Mouse (Mus musculus): Measurements from ENCODE around the gene Prps1l3. TPM values are rescaled to one million over a fixed set of nuclear protein-coding genes. Genes with fewer than 3 reads are reported as not detected.

Prps1l3 gene
- polyA plus RNA-seq (2015; fragmentation: Nextera tagmentation; extraction: Ambion mirVana) = 32.6 and 33.0 TPM in 2 replicates

GRCm38 (mm10) chr12:57230192-57230706, at the start of gene Prps1l3, which contains the start of gene Mipol1:
TSS of gene Prps1l3 (plus strand) at chr12:57230412.
TSS of gene Mipol1 (plus strand) at chr12:57230427.
- Histone ChIP-seq H3K4me2 (ENCODE audit: low read depth, low read length) (peak within 1 kb of the TSS; percentile 86), H3K9me3 (replicated peaks; ENCODE audit: control insufficient read depth, low read length) (no peaks in the 10 kb centered on the region), H3K4me1 (ENCODE audit: control insufficient read depth, low read depth, low read length) (peaks cover 15% of the 10 kb centered on the region), H3K9ac (ENCODE audit: low read depth, low read length) (peak within 1 kb of the TSS; percentile 93), H3K27ac (ENCODE audit: low read length) (peak within 1 kb of the TSS; percentile 93), H3K36me3 (ENCODE audit: control insufficient read depth, insufficient read depth) (no peaks in the 10 kb centered on the region; the same call in 1 of the 2 replicates), H3K4me3 (ENCODE audit: low read depth, low read length) (peak within 1 kb of the TSS; percentile 89), H3K27me3 (ENCODE audit: control insufficient read depth, insufficient read depth, low read depth, low read length) (no peaks in the 10 kb centered on the region)
- ATAC-seq (ENCODE audit: low read depth) = peak; percentile 96
- 0% methylated on average over 57 of the region's 58 CpGs for WGBS (ENCODE audit: insufficient replicate concordance)

GRCm38 (mm10) chr12:57184401-57185147, 45.6 kb upstream of the Prps1l3 start:
- peak overlapping the region; percentile 40 for H3K4me2 ChIP-seq (ENCODE audit: low read depth, low read length)
- no peak overlapping the region for H3K4me3 ChIP-seq (ENCODE audit: low read depth, low read length)
- no peaks in the 10 kb centered on the region for H3K9me3 ChIP-seq (replicated peaks; ENCODE audit: control insufficient read depth, low read length)
- H3K36me3 ChIP-seq (ENCODE audit: control insufficient read depth, insufficient read depth) = no peaks in the 10 kb centered on the region
- H3K27me3 ChIP-seq (ENCODE audit: control insufficient read depth, insufficient read depth, low read depth, low read length) = no peaks in the 10 kb centered on the region
- H3K9ac ChIP-seq (ENCODE audit: low read depth, low read length) = no peak overlapping the region
- peak; percentile 82 for ATAC-seq (ENCODE audit: low read depth)
- H3K27ac ChIP-seq (ENCODE audit: low read length) = no peak overlapping the region; the same call in 1 of the 2 replicates
- H3K4me1 ChIP-seq (ENCODE audit: control insufficient read depth, low read depth, low read length) = peaks cover 25% of the 10 kb centered on the region
- WGBS (ENCODE audit: insufficient replicate concordance) = 26% methylated on average over 2 of the region's 2 CpGs

GRCm38 (mm10) chr12:57185475-57185874, 44.7 kb upstream of the Prps1l3 start:
- H3K4me1 ChIP-seq (ENCODE audit: control insufficient read depth, low read depth, low read length) = peaks cover 19% of the 10 kb centered on the region
- peak; percentile 55 for ATAC-seq (ENCODE audit: low read depth)
- H3K4me3 ChIP-seq (ENCODE audit: low read depth, low read length) = no peak overlapping the region
- no peak overlapping the region for H3K4me2 ChIP-seq (ENCODE audit: low read depth, low read length)
- WGBS (ENCODE audit: insufficient replicate concordance) = 0% methylated on average over 1 of the region's 1 CpGs
- no peaks in the 10 kb centered on the region for H3K36me3 ChIP-seq (ENCODE audit: control insufficient read depth, insufficient read depth)
- H3K27me3 ChIP-seq (ENCODE audit: control insufficient read depth, insufficient read depth, low read depth, low read length) = no peaks in the 10 kb centered on the region
- no peaks in the 10 kb centered on the region for H3K9me3 ChIP-seq (replicated peaks; ENCODE audit: control insufficient read depth, low read length)
- H3K27ac ChIP-seq (ENCODE audit: low read length) = no peak overlapping the region
- no peak overlapping the region for H3K9ac ChIP-seq (ENCODE audit: low read depth, low read length)

- ATAC-seq (ENCODE audit: low read depth) = peak; percentile 83
- peaks cover 19% of the 10 kb centered on the region for H3K4me1 ChIP-seq (ENCODE audit: control insufficient read depth, low read depth, low read length)
- H3K36me3 ChIP-seq (ENCODE audit: control insufficient read depth, insufficient read depth) = no peaks in the 10 kb centered on the region
- 14% methylated on average over 2 of the region's 2 CpGs for WGBS (ENCODE audit: insufficient replicate concordance)
- no peaks in the 10 kb centered on the region for H3K9me3 ChIP-seq (replicated peaks; ENCODE audit: control insufficient read depth, low read length)
- H3K9ac ChIP-seq (ENCODE audit: low read depth, low read length) = no peak overlapping the region
- H3K27ac ChIP-seq (ENCODE audit: low read length) = peak overlapping the region; percentile 58
- H3K4me3 ChIP-seq (ENCODE audit: low read depth, low read length) = no peak overlapping the region
- H3K4me2 ChIP-seq (ENCODE audit: low read depth, low read length) = peak overlapping the region; percentile 15; the same call in 1 of the 2 replicates
- no peaks in the 10 kb centered on the region for H3K27me3 ChIP-seq (ENCODE audit: control insufficient read depth, insufficient read depth, low read depth, low read length)
Observed at GRCm38 (mm10) chr12:57186126-57186525, 44.1 kb upstream of the Prps1l3 start.

- no peaks in the 10 kb centered on the region for H3K27me3 ChIP-seq (ENCODE audit: control insufficient read depth, insufficient read depth, low read depth, low read length)
- WGBS (ENCODE audit: insufficient replicate concordance) = 63% methylated on average over 4 of the region's 4 CpGs
- no peak for ATAC-seq (ENCODE audit: low read depth)
- H3K9me3 ChIP-seq (replicated peaks; ENCODE audit: control insufficient read depth, low read length) = no peaks in the 10 kb centered on the region
- H3K27ac ChIP-seq (ENCODE audit: low read length) = no peak overlapping the region
- no peak overlapping the region for H3K4me3 ChIP-seq (ENCODE audit: low read depth, low read length)
- no peaks in the 10 kb centered on the region for H3K36me3 ChIP-seq (ENCODE audit: control insufficient read depth, insufficient read depth)
- no peak overlapping the region for H3K4me2 ChIP-seq (ENCODE audit: low read depth, low read length)
- peaks cover 19% of the 10 kb centered on the region for H3K4me1 ChIP-seq (ENCODE audit: control insufficient read depth, low read depth, low read length)
- H3K9ac ChIP-seq (ENCODE audit: low read depth, low read length) = no peak overlapping the region
Observed at GRCm38 (mm10) chr12:57187032-57187431, 43.2 kb upstream of the Prps1l3 start.

GRCm38 (mm10) chr12:57194609-57195008, 35.6 kb upstream of the Prps1l3 start:
- H3K4me3 ChIP-seq (ENCODE audit: low read depth, low read length) = peak overlapping the region; percentile 32
- peak overlapping the region; percentile 24 for H3K9ac ChIP-seq (ENCODE audit: low read depth, low read length)
- no peaks in the 10 kb centered on the region for H3K9me3 ChIP-seq (replicated peaks; ENCODE audit: control insufficient read depth, low read length)
- WGBS (ENCODE audit: insufficient replicate concordance) = 6% methylated on average over 3 of the region's 3 CpGs
- H3K4me1 ChIP-seq (ENCODE audit: control insufficient read depth, low read depth, low read length) = peaks cover 15% of the 10 kb centered on the region
- H3K27me3 ChIP-seq (ENCODE audit: control insufficient read depth, insufficient read depth, low read depth, low read length) = no peaks in the 10 kb centered on the region
- H3K27ac ChIP-seq (ENCODE audit: low read length) = peak overlapping the region; percentile 36
- H3K4me2 ChIP-seq (ENCODE audit: low read depth, low read length) = peak overlapping the region; percentile 47
- peak; percentile 74 for ATAC-seq (ENCODE audit: low read depth)
- no peaks in the 10 kb centered on the region for H3K36me3 ChIP-seq (ENCODE audit: control insufficient read depth, insufficient read depth)

- ATAC-seq (ENCODE audit: low read depth) = no peak
Observed at GRCm38 (mm10) chr12:57196286-57196607, 34.0 kb upstream of the Prps1l3 start.

GRCm38 (mm10) chr12:57196608-57197362, 33.4 kb upstream of the Prps1l3 start:
- WGBS (ENCODE audit: insufficient replicate concordance) = under 1% methylated on average over 52 of the region's 59 CpGs
- Histone ChIP-seq H3K27ac (ENCODE audit: low read length) (peak overlapping the region; percentile 95), H3K4me3 (ENCODE audit: low read depth, low read length) (peak overlapping the region; percentile 87), H3K4me1 (ENCODE audit: control insufficient read depth, low read depth, low read length) (peaks cover 15% of the 10 kb centered on the region), H3K36me3 (ENCODE audit: control insufficient read depth, insufficient read depth) (no peaks in the 10 kb centered on the region), H3K4me2 (ENCODE audit: low read depth, low read length) (peak overlapping the region; percentile 77), H3K27me3 (ENCODE audit: control insufficient read depth, insufficient read depth, low read depth, low read length) (no peaks in the 10 kb centered on the region), H3K9me3 (replicated peaks; ENCODE audit: control insufficient read depth, low read length) (no peaks in the 10 kb centered on the region), H3K9ac (ENCODE audit: low read depth, low read length) (peak overlapping the region; percentile 97)
- ATAC-seq (ENCODE audit: low read depth) = peak; percentile 83

More at GRCm38 (mm10) chr12:57196286-57196607, 34.0 kb upstream of the Prps1l3 start:
- no peaks in the 10 kb centered on the region for H3K27me3 ChIP-seq (ENCODE audit: control insufficient read depth, insufficient read depth, low read depth, low read length)
- peak overlapping the region; percentile 87 for H3K4me3 ChIP-seq (ENCODE audit: low read depth, low read length)
- H3K9ac ChIP-seq (ENCODE audit: low read depth, low read length) = peak overlapping the region; percentile 97
- peak overlapping the region; percentile 77 for H3K4me2 ChIP-seq (ENCODE audit: low read depth, low read length)
- WGBS (ENCODE audit: insufficient replicate concordance) = 7% methylated on average over 8 of the region's 8 CpGs
- no peaks in the 10 kb centered on the region for H3K9me3 ChIP-seq (replicated peaks; ENCODE audit: control insufficient read depth, low read length)
- H3K36me3 ChIP-seq (ENCODE audit: control insufficient read depth, insufficient read depth) = no peaks in the 10 kb centered on the region
- H3K4me1 ChIP-seq (ENCODE audit: control insufficient read depth, low read depth, low read length) = peaks cover 15% of the 10 kb centered on the region
- peak overlapping the region; percentile 95 for H3K27ac ChIP-seq (ENCODE audit: low read length)

Data from liver, embryonic 16.5 days (tissue).